Mouse (Mus musculus) gastrocnemius, postnatal 10 days (tissue): ENCODE data around the gene Cox7a2. TPM values are rescaled to one million over a fixed set of nuclear protein-coding genes. Genes with fewer than 3 reads are reported as not detected.

Source experiments
- DNase-seq: peaks from one replicate; pipeline ENCODE4 v3.0.0; 2021; ENCODE audit warnings: mixed read lengths
- total RNA-seq, 2 experiments: library from RNA; stranded (reverse); gene quantifications; 2 replicates each; pipeline ENCODE4 v1.2.3; 2021

Cox7a2 gene
- total RNA-seq, 2 experiments from 2014 or later, result 471 to 585 TPM

DNA sequence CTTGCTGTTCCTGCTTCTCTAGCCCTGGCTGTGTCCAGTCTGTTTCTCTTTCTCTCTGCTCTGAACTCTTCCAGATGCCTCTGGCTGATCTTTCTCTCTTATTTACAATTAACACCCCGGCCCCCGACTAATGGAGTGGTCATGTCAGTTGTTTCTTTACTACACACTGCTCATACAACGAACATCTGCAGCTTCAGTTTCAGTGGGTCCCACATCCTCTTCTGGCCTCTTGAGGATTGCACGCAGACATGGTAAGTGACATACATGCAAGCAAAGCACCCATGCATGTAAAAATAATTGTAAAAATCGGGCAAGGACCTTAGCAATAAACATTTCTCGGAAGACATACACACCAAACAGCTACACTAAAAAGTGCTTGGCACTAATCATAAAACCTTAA is 24.1 kb downstream of the Cox7a2 start:
- no peak for DNase-seq

DNA sequence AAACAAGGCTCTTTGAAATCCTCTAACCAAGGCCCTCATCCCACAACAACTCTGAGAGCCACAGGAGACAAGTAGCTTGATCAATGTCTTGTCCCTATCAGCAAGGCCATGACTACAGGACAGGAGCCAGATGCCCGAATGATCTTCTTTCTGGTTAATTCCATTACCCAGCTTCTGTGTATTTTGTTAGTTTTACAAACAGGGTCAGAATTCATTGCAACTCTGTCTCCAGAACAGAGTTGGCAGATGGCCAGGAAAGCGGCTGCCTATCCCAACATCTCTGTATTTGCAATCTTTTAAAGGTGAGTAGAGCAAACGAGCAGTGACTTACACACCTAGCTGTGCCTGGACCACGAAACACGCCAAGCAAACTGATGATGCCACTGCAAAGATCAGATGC is 29.4 kb downstream of the Cox7a2 start:
- DNase-seq, result peak; percentile 29

DNA sequence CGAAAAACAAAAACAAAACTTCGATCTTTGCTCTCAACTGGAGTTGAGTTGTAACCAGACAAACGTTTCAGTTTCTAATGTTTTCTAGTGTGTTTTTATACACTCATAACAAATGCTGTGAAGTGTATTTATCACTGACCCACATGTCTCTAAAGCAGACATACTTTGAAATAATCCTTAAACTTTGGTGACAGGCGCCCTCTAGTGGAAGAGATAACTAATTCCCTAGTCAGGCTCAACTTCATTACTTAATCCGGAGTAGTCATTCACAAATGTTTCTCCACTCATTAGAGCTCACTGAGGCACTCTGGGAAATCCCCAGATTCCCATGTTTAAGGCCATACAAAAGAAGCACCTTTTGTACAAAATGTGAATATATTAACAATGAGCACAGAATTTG is 36.6 kb downstream of the Cox7a2 start:
- no peak for DNase-seq

DNA sequence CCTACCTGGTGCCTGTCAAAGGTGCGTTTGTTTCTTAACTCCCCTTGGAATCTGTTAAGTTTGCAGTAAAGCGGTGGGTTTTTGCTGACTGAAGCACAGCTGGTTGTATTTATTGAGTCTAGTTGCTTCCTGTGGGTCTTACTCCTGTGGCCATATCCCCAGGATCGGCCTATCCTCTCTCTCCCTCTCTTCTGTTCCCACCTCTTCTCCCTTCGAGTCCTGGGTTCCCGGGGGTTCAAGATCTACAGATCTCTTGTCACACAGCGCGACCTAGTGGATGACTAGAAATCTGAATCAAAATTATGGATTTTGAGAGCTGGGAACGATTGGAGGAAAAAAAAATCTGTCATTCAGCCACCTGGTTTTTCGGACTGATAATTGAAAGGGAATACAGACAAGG is 38.6 kb downstream of the Cox7a2 start:
- peak; percentile 61 for DNase-seq

DNA sequence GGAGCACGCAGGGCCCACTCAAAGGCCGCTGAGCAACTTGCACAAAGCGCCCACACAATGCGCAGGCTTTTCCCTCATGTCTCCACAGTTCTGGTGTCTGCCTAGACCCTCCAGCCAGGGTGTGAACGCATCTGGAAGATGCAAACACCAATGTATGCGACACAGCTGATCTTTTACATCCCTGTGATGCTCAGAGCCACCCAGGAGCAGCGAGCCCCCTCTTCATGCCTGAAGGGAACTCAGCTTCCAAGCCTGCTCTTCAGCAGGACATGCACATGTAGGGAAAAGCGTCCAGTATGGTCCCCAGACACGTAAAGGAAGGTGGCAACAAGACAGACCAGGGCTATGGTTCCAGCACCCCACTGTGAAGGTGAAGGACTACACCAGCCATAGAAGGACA is 39.5 kb downstream of the Cox7a2 start:
- DNase-seq, result no peak

DNA sequence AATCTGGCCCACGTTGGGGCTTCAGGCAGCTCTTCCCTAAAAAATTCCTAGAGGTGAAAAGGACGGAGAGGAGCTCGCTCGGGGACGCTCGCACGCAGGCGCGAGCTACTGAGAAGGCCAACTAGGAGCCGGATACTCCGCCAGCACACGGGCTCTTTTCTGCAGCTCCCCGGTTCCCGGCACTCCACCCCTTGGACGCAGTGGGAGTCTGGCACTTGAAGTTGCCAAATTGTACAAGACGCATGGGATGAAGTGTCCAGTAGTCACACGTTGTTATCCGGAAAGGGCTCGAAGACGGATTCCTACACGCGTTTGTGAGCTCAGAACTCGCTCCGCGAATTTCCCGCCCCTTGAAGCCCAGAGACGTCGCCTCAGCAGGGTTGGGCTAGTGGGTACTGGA is 40.2 kb downstream of the Cox7a2 start:
- peak; percentile 51 for DNase-seq

DNA sequence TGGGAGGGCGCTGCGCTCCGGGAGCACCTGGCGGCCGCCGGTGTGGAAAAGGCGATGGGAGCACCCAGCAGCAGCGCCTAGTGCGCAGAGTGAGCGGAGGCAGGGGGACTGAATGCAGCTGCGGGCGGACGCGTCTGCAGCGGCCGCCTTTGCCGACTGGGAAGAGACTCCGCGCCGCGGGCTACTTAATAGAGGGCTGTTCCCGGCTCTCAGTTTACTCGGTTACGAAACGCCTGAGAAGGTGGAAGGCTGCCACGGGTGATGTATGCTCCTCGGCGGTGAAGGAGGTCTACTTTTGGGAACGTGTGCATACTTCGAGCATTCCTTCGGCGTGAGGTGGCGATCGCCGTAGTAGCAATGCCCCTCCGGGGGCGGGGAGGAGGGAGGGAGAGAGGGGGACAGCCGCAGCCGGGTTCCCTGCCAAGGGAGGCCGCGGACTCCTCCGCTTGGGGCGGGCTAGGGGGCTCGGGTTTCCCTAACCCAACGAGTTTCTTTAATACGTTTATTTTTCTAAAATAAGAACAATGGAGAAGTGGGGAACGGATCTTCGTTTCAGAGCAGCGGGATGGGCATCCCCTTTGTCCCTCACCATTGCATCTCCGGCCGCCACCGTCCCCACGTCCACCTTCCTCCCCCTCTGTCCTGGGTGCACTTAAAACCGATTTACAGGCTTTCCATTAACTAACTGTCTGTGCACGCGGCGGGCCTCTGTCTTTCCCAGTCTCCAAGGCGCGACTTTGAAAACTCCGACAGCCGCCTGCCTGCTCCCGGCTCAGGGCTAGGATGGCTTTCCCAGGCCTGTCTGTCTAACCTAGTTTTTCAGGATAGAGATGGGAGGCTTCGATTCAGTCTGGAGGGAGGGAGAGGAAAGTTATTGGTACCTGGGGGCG is 41.0 kb downstream of the Cox7a2 start, which contains the start of gene Col12a1:
Gene Col12a1 (minus strand): TSS at position 351 of the 890 bp plus-strand sequence.
- DNase-seq, result peak; percentile 76

DNA sequence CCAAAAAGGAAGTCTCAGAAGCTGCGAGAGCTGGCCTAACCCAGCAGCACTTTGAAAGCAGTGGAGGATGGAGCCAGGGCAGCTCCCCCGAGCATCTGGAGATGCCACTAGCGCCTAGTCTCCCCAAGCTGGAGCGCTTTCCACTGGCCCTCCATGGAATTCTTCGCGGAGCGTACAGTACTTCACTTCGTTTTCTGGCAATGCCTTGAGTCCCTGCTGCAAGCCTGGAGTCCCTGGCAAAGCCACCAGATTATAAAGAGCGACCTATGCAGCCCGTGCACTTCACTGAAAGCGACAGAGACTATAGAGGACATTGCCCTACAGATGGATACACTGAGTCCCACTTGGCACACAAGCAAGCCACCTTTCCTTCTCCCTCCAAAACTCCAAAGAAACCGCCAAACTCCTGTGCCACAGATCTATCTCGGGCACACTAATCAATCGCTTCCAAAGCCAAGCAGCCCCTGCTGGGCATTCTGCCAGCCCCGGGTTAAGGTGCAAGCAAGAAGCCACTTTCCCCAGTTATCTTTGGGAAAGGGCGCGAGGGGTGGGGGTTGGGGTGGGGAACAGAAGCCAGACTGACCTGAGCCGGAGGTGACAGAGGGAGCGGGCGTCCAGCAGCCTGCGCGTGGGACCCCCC is 41.7 kb downstream of the Cox7a2 start:
- peak; percentile 48 for DNase-seq

DNA sequence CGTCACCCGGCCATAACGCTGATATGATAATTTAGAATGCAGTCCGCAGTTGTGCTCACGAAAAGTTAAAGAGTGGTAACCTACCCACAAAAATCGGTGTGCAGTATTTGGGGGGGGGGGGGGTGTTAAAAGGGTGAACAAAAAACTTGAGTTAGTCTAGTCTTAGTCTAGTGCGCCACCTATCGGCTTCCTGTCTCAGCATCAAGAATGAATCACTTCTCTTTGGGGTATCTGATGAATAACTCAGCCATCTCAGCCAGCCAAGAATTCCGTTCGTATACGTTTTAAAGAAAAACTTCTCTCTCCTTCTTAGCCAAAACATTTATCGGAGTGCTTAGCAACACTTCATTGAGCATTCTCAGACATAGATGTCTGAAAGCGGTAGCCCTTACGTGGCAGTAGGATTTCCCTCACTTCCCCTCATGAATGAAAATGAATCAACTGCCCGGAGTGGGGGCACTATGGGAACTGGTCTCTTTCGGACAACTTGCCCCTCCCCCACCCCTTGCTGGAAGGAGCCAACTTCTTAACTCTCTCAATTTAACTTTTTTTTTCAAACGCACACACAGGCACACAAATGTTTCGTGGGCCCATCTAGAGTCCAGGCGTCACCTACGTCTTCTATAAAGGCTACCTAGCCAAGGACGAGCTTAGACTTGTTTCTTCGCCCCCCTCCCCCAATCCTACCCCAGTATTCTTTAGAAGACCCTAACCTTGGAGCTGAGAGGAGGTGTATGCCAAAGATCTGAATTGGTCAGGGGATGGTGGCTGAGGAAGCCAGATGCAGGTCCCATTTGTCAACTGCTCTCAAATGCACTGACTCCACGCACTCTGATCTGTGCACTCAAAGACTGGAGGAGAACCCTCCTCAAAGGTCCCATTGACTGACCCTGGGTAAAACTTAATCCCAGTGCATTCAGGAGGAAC is 42.5 kb downstream of the Cox7a2 start:
- DNase-seq, result peak; percentile 80

DNA sequence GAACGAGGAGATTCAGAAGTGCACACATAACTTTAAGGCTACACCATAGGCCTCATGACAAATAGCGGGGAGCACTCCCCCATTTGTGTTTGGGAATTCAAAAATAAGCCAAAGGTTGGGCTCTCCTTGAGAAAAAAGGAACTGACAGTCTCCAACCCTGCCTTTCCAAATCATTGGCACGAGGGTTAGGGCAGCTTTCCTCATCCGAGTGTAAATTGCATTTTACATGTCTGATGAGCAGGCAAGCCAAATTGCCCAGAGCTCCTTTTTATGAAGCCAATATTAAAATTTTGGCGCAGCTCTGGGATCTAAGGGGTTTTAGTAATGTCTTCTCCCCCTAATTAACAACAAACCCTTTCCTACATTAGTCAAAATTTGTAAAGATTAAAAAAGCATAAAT is 43.2 kb downstream of the Cox7a2 start:
- DNase-seq, result no peak

DNA sequence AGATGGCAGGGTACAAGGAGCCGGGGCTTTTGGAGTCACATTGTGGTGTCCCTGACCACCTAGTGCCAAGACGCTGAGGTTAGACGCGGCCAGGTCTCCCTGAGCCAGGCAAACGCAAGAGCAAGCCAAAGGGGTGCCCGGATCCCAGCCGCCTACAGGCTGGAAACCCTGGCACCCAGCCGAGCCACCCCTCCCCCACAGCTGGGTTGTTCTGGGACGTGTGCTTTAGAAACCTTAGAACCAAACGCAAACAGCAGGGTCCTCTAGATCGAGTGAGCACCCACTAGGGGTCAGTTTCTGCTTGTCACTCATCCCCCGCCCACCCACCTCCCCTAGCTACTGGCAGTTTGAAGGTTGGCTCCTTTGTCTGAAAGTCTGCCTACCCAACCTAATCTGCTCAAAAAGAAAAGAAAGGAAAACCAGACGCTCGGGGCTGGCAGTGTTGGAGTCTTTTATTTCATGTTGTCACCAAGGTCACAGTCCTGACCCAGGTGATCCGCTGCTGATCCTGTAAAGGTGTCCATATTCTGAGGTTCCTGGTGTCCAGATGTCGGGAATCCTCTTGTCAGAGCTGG is 45.1 kb downstream of the Cox7a2 start:
- DNase-seq, result peak; percentile 80

Other genes with a start within 250 kb of the Cox7a2 start
- 100 to 1,000 TPM in 1 of 2 experiments, 10 to 100 TPM in 1; 95.2 to 143 TPM for gene Col12a1, start 41.0 kb downstream of the Cox7a2 start, total RNA-seq
- 10 to 100 TPM; 42.4 to 45.3 TPM for gene Tmem30a, start 33.6 kb upstream of the Cox7a2 start, total RNA-seq